Mouse (Mus musculus) CH12F3 (cell line): Measurements from ENCODE around the gene Antxr2.

ENCODE experiments used
- in situ Hi-C: fragments of 300-500 bp; cut with MboI; formaldehyde crosslinking; loops from 2 replicates; pipeline ENCODE4 v1.14.3; 2020; ENCODE audit warnings: low sequenced_read_pairs

Gene Antxr2

GRCm38 (mm10) chr5:98030902-98031641, at the start of gene Antxr2:
TSS of gene Antxr2 (minus strand) at chr5:98031043.
- in situ Hi-C loops, result no loop called here

GRCm38 (mm10) chr5:98076612-98077011, 45.8 kb upstream of the Antxr2 start:
- in situ Hi-C loops, result no loop called here

GRCm38 (mm10) chr5:98069191-98069590, 38.3 kb upstream of the Antxr2 start:
- in situ Hi-C loops, result no loop called here

- in situ Hi-C loops, result no loop called here
Measured at GRCm38 (mm10) chr5:98055275-98055674, 24.4 kb upstream of the Antxr2 start.

- in situ Hi-C loops, result no loop called here
Measured at GRCm38 (mm10) chr5:98054834-98055233, 24.0 kb upstream of the Antxr2 start.

GRCm38 (mm10) chr5:98034928-98035327, 4.1 kb upstream of the Antxr2 start:
- in situ Hi-C loops, result no loop called here

- in situ Hi-C loops, result no loop called here
Measured at GRCm38 (mm10) chr5:98034207-98034606, 3.4 kb upstream of the Antxr2 start.

GRCm38 (mm10) chr5:98032803-98033420, 2.1 kb upstream of the Antxr2 start:
- in situ Hi-C loops, result no loop called here

- in situ Hi-C loops, result no loop called here
Measured at GRCm38 (mm10) chr5:98030091-98030901, 547 bp downstream of the Antxr2 start.

- in situ Hi-C loops, result no loop called here
Measured at GRCm38 (mm10) chr5:98027688-98028389, 3.0 kb downstream of the Antxr2 start.

GRCm38 (mm10) chr5:98025921-98026320, 4.9 kb downstream of the Antxr2 start:
- in situ Hi-C loops, result no loop called here

GRCm38 (mm10) chr5:98024545-98024944, 6.3 kb downstream of the Antxr2 start:
- in situ Hi-C loops, result no loop called here

- in situ Hi-C loops, result no loop called here
Measured at GRCm38 (mm10) chr5:98021518-98021917, 9.3 kb downstream of the Antxr2 start.

GRCm38 (mm10) chr5:98020658-98021057, 10.2 kb downstream of the Antxr2 start:
- in situ Hi-C loops, result no loop called here

- in situ Hi-C loops, result no loop called here
Measured at GRCm38 (mm10) chr5:98019396-98019795, 11.4 kb downstream of the Antxr2 start.

GRCm38 (mm10) chr5:98018162-98018561, 12.7 kb downstream of the Antxr2 start:
- in situ Hi-C loops, result no loop called here

- in situ Hi-C loops, result no loop called here
Measured at GRCm38 (mm10) chr5:98016247-98017203, 14.3 kb downstream of the Antxr2 start.

GRCm38 (mm10) chr5:98005751-98006150, 25.1 kb downstream of the Antxr2 start:
- in situ Hi-C loops, result no loop called here

GRCm38 (mm10) chr5:97999261-97999824, 31.5 kb downstream of the Antxr2 start:
- in situ Hi-C loops, result no loop called here
